Mouse (Mus musculus) ovary, adult 10 weeks (tissue): Measurements from ENCODE around the gene Gm10471. TPM values are rescaled to one million over a fixed set of nuclear protein-coding genes. Genes with fewer than 3 reads are reported as not detected.

ENCODE experiments used
- polyA plus RNA-seq: library from polyadenylated mRNA; stranded (reverse); fragments of 350-450 nt; fragmentation: Illumina TruSeq; extraction: RNeasy Lipid Tissue Mini Kit (QIAGEN cat#74804); gene quantifications from one replicate; pipeline ENCODE4 v1.2.3, GENCODE M21; 2014

Gm10471 gene
- 0.31 TPM for polyA plus RNA-seq

DNA sequence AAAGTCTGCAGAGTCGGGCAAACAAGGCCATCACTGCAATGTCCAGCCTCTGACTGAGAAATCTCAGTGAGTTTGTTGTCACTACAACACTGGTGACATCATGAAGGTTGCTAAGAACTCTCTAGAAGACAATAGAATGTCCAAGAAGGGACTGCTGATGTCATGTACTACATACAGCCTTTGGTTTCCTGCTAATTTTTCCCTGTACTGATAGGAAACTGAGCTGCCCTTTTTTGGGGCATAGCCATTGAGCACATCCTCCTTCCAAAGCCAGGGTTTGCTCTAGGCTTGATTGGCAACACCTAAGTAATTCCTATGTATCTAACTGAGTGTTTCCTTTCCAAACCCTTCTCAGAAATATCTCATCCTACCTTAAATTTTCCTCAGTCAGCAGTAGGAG, at the start of gene Gm10471:
Gene Gm10471, minus strand, starts transcription at position 101 of the 400 bp plus-strand sequence.

DNA sequence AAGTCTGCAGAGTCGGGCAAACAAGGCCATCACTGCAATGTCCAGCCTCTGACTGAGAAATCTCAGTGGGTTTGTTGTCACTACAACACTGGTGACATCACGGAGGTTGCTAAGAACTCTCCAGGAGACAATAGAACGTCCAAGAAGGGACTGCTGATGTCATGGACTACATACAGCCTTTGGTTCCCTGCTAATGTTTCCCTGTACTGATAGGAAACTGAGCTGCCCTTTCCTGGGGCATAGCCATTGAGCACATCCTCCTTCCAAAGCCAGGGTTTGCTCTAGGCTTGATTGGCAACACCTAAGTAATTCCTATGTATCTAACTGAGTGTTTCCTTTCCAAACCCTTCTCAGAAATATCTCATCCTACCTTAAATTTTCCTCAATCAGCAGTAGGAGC, 32.2 kb upstream of the Gm10471 start, which contains the start of gene Gm10220:
Gene Gm10220, minus strand, starts transcription at position 101 of the 400 bp plus-strand sequence.

DNA sequence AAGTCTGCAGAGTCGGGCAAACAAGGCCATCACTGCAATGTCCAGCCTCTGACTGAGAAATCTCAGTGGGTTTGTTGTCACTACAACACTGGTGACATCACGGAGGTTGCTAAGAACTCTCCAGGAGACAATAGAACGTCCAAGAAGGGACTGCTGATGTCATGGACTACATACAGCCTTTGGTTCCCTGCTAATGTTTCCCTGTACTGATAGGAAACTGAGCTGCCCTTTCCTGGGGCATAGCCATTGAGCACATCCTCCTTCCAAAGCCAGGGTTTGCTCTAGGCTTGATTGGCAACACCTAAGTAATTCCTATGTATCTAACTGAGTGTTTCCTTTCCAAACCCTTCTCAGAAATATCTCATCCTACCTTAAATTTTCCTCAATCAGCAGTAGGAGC, 16.2 kb upstream of the Gm10471 start, which contains the start of gene 5031410I06Rik:
Gene 5031410I06Rik, minus strand, starts transcription at position 101 of the 400 bp plus-strand sequence.

DNA sequence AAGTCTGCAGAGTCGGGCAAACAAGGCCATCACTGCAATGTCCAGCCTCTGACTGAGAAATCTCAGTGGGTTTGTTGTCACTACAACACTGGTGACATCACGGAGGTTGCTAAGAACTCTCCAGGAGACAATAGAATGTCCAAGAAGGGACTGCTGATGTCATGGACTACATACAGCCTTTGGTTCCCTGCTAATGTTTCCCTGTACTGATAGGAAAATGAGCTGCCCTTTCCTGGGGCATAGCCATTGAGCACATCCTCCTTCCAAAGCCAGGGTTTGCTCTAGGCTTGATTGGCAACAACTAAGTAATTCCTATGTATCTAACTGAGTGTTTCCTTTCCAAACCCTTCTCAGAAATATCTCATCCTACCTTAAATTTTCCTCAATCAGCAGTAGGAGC, 30.6 kb downstream of the Gm10471 start, which contains the start of gene Gm7347:
Gene Gm7347, minus strand, starts transcription at position 101 of the 400 bp plus-strand sequence.

DNA sequence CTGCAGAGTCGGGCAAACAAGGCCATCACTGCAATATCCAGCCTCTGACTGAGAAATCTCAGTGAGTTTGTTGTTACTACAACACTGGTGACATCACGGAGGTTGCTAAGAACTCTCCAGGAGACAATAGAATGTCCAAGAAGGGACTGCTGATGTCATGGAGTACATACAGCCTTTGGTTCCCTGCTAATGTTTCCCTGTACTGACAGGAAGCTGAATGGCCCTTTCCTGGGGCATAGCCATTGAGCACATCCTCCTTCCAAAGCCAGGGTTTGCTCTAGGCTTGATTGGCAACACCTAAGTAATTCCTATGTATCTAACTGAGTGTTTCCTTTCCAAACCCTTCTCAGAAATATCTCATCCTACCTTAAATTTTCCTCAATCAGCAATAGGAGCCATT, 49.6 kb downstream of the Gm10471 start, which contains the start of gene Speer4a:
Gene Speer4a, minus strand, starts transcription at position 101 of the 400 bp plus-strand sequence.

Other genes with a start within 250 kb of the Gm10471 start
- gene Gm21663, start 146.9 kb downstream of the Gm10471 start, polyA plus RNA-seq: 1.7 TPM
- 3.0 TPM for gene Gm21671, start 134.9 kb downstream of the Gm10471 start, polyA plus RNA-seq
- gene Gm21680, start 116.6 kb downstream of the Gm10471 start, polyA plus RNA-seq: not detected
- gene Gm21698, start 100.6 kb downstream of the Gm10471 start, polyA plus RNA-seq: 3.8 TPM
- gene Gm1979, start 84.5 kb downstream of the Gm10471 start, polyA plus RNA-seq: 1.3 TPM
- 0.40 TPM for gene Gm5862, start 66.4 kb downstream of the Gm10471 start, polyA plus RNA-seq
- 4.7 TPM for gene Speer4a, start 49.7 kb downstream of the Gm10471 start, polyA plus RNA-seq
- gene Gm7347, start 30.7 kb downstream of the Gm10471 start, polyA plus RNA-seq: 0.77 TPM
- gene 5031410I06Rik, start 16.1 kb upstream of the Gm10471 start, polyA plus RNA-seq: 0.91 TPM
- gene Gm10220, start 32.1 kb upstream of the Gm10471 start, polyA plus RNA-seq: 0.97 TPM
- gene Gm7361, start 168.4 kb upstream of the Gm10471 start, polyA plus RNA-seq: 6.3 TPM